Mouse (Mus musculus) MEL (cell line): ENCODE measurements around the gene Tesmin. TPM values are rescaled to one million over a fixed set of nuclear protein-coding genes. Genes with fewer than 3 reads are reported as not detected.
A peak's percentile ranks its signal among the peaks of the same experiment; 100 is the strongest.

Experiments used
- DNase-seq: peaks from one replicate; pipeline ENCODE4 v3.0.0; 2011; ENCODE audit warnings: low read depth, low spot score
- H3K27ac ChIP-seq: 2 replicates; pipeline ENCODE4 v1.5.1; 2012; ENCODE audit warnings: low read depth, mild to moderate bottlenecking, control low read depth, low read length, moderate library complexity; ENCODE audit not compliant: control insufficient read depth
- H3K27me3 ChIP-seq, 2 experiments: fragments of 150-350 bp in 1 of 2; sonication (generic) in 1 of 2; 2 replicates each; pipeline ENCODE4 v1.6.1; 2012; ENCODE audit warnings: low read length in 2 of 2, mild to moderate bottlenecking in 2 of 2, improper control_type of control experiment in 1 of 2, moderate library complexity in 1 of 2; ENCODE audit not compliant: insufficient read depth in 2 of 2, control insufficient read depth in 1 of 2
- H3K36me3 ChIP-seq, 2 experiments: 2 replicates each; pipeline ENCODE4 v1.6.1; 2012 to 2014; ENCODE audit warnings: low read length in 2 of 2, improper control_type of control experiment in 1 of 2, inconsistent platforms in 1 of 2, mild to moderate bottlenecking in 1 of 2; ENCODE audit not compliant: insufficient read depth in 2 of 2, control insufficient read depth in 1 of 2
- H3K4me1 ChIP-seq, 2 experiments: fragments of 150-350 bp in 1 of 2; sonication (generic) in 1 of 2; 2 replicates each; pipeline ENCODE4 v1.6.1; 2012; ENCODE audit warnings: low read length in 2 of 2, improper control_type of control experiment in 1 of 2, mild to moderate bottlenecking in 1 of 2; ENCODE audit not compliant: insufficient read depth in 2 of 2, control insufficient read depth in 1 of 2
- H3K4me3 ChIP-seq, 2 experiments: fragments of 150-350 bp in 1 of 2; sonication (generic) in 1 of 2; 2 replicates each; pipeline ENCODE4 v1.5.1; 2012; ENCODE audit warnings: low read depth in 2 of 2, low read length in 2 of 2, mild to moderate bottlenecking in 2 of 2, moderate library complexity in 2 of 2, control low read depth in 1 of 2, improper control_type of control experiment in 1 of 2; ENCODE audit not compliant: control insufficient read depth in 1 of 2, insufficient read depth in 1 of 2
- H3K79me2 ChIP-seq: 2 replicates; pipeline ENCODE4 v1.6.1; 2012; ENCODE audit warnings: mild to moderate bottlenecking, low read length, moderate library complexity; ENCODE audit not compliant: control insufficient read depth, poor library complexity, insufficient read depth
- H3K9ac ChIP-seq: 2 replicates; pipeline ENCODE4 v1.6.1; 2012; ENCODE audit warnings: low read depth, mild to moderate bottlenecking, control low read depth, low read length, moderate library complexity; ENCODE audit not compliant: control insufficient read depth, poor library complexity, severe bottlenecking
- H3K9me3 ChIP-seq: fragments of 150-350 bp; sonication (generic); replicated peaks from 2 replicates; pipeline ENCODE4 v1.6.1; 2012; ENCODE audit warnings: mild to moderate bottlenecking, low read length, improper control_type of control experiment, moderate library complexity; ENCODE audit not compliant: insufficient read depth
- CTCF ChIP-seq, 3 experiments: IDR thresholded peaks in 2 of 3; conservative IDR thresholded peaks in 1 of 3; 2 replicates each; pipeline ENCODE4 v1.5.1; 2011 to 2012; ENCODE audit warnings: low read length in 3 of 3, low read depth in 2 of 3, mild to moderate bottlenecking in 2 of 3, improper control_type of control experiment in 1 of 3, inconsistent platforms in 1 of 3, mixed read lengths in 1 of 3, moderate library complexity in 1 of 3; ENCODE audit not compliant: control insufficient read depth in 1 of 3, insufficient read depth in 1 of 3, poor library complexity in 1 of 3, severe bottlenecking in 1 of 3
- ETS1 ChIP-seq: IDR thresholded peaks from 2 replicates; pipeline ENCODE4 v1.6.1; 2012; ENCODE audit warnings: low read depth, mild to moderate bottlenecking, inconsistent platforms, low read length, improper control_type of control experiment, moderate library complexity
- GABPA ChIP-seq: IDR thresholded peaks from 2 replicates; pipeline ENCODE4 v1.6.1; 2012; ENCODE audit warnings: low read depth, mild to moderate bottlenecking, inconsistent platforms, low read length, improper control_type of control experiment, moderate library complexity
- GATA1 ChIP-seq: IDR thresholded peaks from 2 replicates; pipeline ENCODE4 v1.6.1; 2011; ENCODE audit warnings: low read depth, low read length, improper control_type of control experiment
- HCFC1 ChIP-seq: IDR thresholded peaks from 2 replicates; pipeline ENCODE4 v1.6.1; 2012; ENCODE audit warnings: low read depth, mild to moderate bottlenecking, inconsistent platforms, low read length, improper control_type of control experiment, moderate library complexity
- MAX ChIP-seq: IDR thresholded peaks from 2 replicates; pipeline ENCODE4 v1.6.1; 2011; ENCODE audit warnings: low read length, improper control_type of control experiment
- MAZ ChIP-seq: IDR thresholded peaks from 2 replicates; pipeline ENCODE4 v1.6.1; 2012; ENCODE audit warnings: low read depth, mild to moderate bottlenecking, inconsistent platforms, low read length, improper control_type of control experiment
- MYB ChIP-seq: IDR thresholded peaks from 2 replicates; pipeline ENCODE4 v1.6.1; 2011; ENCODE audit warnings: mild to moderate bottlenecking, low read depth, low read length, improper control_type of control experiment
- MYC ChIP-seq: IDR thresholded peaks from 2 replicates; pipeline ENCODE4 v1.6.1; 2011; ENCODE audit warnings: low read depth, mild to moderate bottlenecking, low read length, improper control_type of control experiment, moderate library complexity
- NELFE ChIP-seq: IDR thresholded peaks from 2 replicates; pipeline ENCODE4 v1.6.1; 2011; ENCODE audit warnings: low read depth, low read length, improper control_type of control experiment
- NRF1 ChIP-seq: IDR thresholded peaks from 2 replicates; pipeline ENCODE4 v1.6.1; 2014; ENCODE audit warnings: low read depth, mild to moderate bottlenecking, inconsistent platforms, low read length, improper control_type of control experiment, moderate library complexity; ENCODE audit not compliant: poor library complexity, insufficient read depth, severe bottlenecking
- POLR2AphosphoS2 ChIP-seq: IDR thresholded peaks from 2 replicates; pipeline ENCODE4 v1.6.1; 2011; ENCODE audit warnings: low read length, improper control_type of control experiment
- POLR2AphosphoS5 ChIP-seq: IDR thresholded peaks from 2 replicates; pipeline ENCODE4 v1.6.1; 2012; ENCODE audit warnings: low read depth, borderline replicate concordance, mild to moderate bottlenecking, inconsistent platforms, low read length, moderate library complexity, mixed read lengths
- RAD21 ChIP-seq: IDR thresholded peaks from 2 replicates; pipeline ENCODE4 v1.6.1; 2011; ENCODE audit warnings: mild to moderate bottlenecking, low read depth, low read length, improper control_type of control experiment
- SIN3A ChIP-seq: IDR thresholded peaks from 2 replicates; pipeline ENCODE4 v1.6.1; 2012; ENCODE audit warnings: low read length, improper control_type of control experiment, inconsistent platforms
- SMC3 ChIP-seq: IDR thresholded peaks from 2 replicates; pipeline ENCODE4 v1.6.1; 2011; ENCODE audit warnings: low read depth, low read length, improper control_type of control experiment
- TBP ChIP-seq: IDR thresholded peaks from 2 replicates; pipeline ENCODE4 v1.8.0; 2011; ENCODE audit warnings: low read depth, low read length, improper control_type of control experiment
- TCF12 ChIP-seq: IDR thresholded peaks from 2 replicates; pipeline ENCODE4 v1.6.1; 2014; ENCODE audit warnings: low read depth, mild to moderate bottlenecking, inconsistent platforms, low read length, improper control_type of control experiment, moderate library complexity
- ZC3H11A ChIP-seq: IDR thresholded peaks from 2 replicates; pipeline ENCODE4 v1.6.1; 2012; ENCODE audit warnings: low read depth, mild to moderate bottlenecking, inconsistent platforms, low read length, improper control_type of control experiment
- polyA plus RNA-seq, 2 experiments: library from polyadenylated mRNA; stranded (reverse) in 1 of 2; unstranded in 1 of 2; fragments of >175 nt in 1 of 2; fragments of >200 nt in 1 of 2; gene quantifications; 2 replicates each; pipeline versions ENCODE4 v1.2.1 to v1.2.4; 2012; ENCODE audit warnings: low replicate concordance in 2 of 2, low read depth in 1 of 2; ENCODE audit not compliant: insufficient read length in 2 of 2, insufficient read depth in 1 of 2, missing spikeins in 1 of 2
- total RNA-seq: library from RNA; depleted of rRNA; stranded (reverse); fragments of 300-350 nt; gene quantifications from 2 replicates; pipeline ENCODE4 v1.2.3, GENCODE M21; 2012

Gene Tesmin
- total and polyA plus RNA-seq, 3 experiments, result 2.1 to 2.2 TPM; not detected in 1

DNA sequence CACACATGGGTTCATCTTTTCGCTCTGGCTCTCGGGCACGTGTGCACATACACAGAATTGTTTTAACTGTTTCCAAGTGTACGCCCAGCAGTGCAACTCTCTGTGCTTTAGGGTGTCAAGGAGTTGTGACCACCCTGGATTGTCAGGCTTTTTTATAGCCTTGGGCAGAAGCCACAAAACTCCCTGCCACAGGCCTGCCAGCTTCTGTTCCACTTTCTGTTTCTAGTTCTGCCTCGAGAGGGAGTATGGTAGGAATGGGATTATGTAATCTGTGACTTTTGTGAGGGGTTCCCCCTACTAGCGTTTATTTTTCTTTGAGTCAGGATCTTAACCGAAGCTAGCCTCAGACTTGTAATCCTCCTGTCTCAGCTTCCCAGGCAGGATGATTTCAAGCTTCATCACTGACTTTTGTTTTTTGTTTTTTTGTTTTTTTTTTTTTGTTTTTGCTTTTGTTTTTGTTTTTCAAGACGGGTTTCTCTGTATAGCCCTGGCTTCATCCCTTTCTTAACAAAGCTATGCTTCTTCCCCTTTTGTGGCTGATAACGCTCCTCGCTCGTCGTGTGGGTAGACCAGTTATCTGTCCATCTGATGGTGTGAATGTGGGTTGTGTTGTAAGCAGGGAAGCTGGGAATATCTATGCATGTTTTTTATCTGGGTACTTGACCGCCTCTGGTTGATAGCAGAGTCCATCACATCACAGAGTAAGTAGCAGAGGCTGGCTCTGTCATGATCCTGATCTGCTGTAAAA lies 28.6 kb upstream of the Tesmin start (continued):
- TF ChIP-seq ZC3H11A, result no peak
- no peak for TF ChIP-seq SMC3
- TF ChIP-seq MAZ, result no peak
- TF ChIP-seq TBP, result no peak
- no peak for TF ChIP-seq MYB
- no peak for TF ChIP-seq GABPA
- TF ChIP-seq HCFC1, result no peak
- peak; percentile 52 for TF ChIP-seq TCF12
- TF ChIP-seq NELFE, result no peak
- TF ChIP-seq ETS1, result peak; percentile 83
- TF ChIP-seq MYC, result 0 out of 2 replicates have a peak, but pooled peaks have one; percentile 30
- peak; percentile 75 for TF ChIP-seq SIN3A
- TF ChIP-seq, all 39 proteins: peak for 15

DNA sequence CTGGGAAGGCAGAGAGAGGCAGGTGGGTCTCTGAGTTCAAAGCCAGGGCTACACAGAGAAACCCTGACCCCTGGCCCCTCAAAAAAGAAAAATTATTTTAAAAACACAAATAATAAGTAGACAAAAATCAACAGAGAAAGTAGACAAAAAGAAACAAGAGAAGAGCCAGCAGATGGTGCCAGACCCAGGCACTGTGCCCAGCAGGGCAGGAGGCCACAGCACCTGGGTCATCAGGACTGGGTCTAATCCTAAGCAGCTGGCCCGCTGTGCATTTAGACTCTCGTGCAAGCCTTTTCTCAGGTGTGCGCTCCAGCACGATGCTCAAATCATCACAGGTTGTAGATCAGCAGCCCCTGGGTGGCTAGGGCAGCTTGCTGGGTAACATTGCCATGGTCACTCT lies 25.1 kb upstream of the Tesmin start:
- Histone ChIP-seq H3K27ac (no peak overlapping the region), H3K36me3 (peaks cover 0 to 10% of the 10 kb centered on the region in 2 experiments; a peak in 2 of 4 replicates)

GRCm38 (mm10) chr19:3365089-3365488 lies 23.6 kb upstream of the Tesmin start:
- Histone ChIP-seq H3K27ac (no peak overlapping the region), H3K9ac (no peak overlapping the region), H3K9me3 (no peaks in the 10 kb centered on the region), H3K4me3 (no peak overlapping the region), H3K4me1 (peaks cover 4 to 9% of the 10 kb centered on the region in 2 experiments; a peak in 3 of 4 replicates), H3K36me3 (peaks cover 0 to 7% of the 10 kb centered on the region in 2 experiments; a peak in 2 of 4 replicates), H3K79me2 (no peaks in the 10 kb centered on the region), H3K27me3 (no peaks in the 10 kb centered on the region)
- TF ChIP-seq ETS1 (no peak), POLR2AphosphoS5 (no peak), GATA1 (no peak), MAX (no peak), GABPA (no peak), POLR2AphosphoS2 (no peak), CTCF (IDR thresholded peaks at IDR 0.05 in 2 of 3, conservative IDR thresholded peaks at IDR 0.05 in 1 of 3; ENCODE audit: control insufficient read depth in 1 of 3, insufficient read depth in 1 of 3, low read depth in 2 of 3, low read length in 3 of 3, poor library complexity in 1 of 3, severe bottlenecking in 1 of 3) (peak; percentile 40 to 47 (median 41)), MYC (no peak), SMC3 (peak; percentile 24), RAD21 (peak; percentile 12), HCFC1 (no peak), NRF1 (no peak)
- peak; percentile 23 for DNase-seq

More for the DNA sequence above, 25.1 kb upstream of the Tesmin start:
- Histone ChIP-seq H3K27me3 (no peaks in the 10 kb centered on the region), H3K4me1 (peaks cover 4 to 15% of the 10 kb centered on the region in 2 experiments; a peak in 3 of 4 replicates), H3K4me3 (no peak overlapping the region), H3K79me2 (no peaks in the 10 kb centered on the region), H3K9ac (no peak overlapping the region), H3K9me3 (no peaks in the 10 kb centered on the region)
- TF ChIP-seq SIN3A, result no peak
- DNase-seq, result no peak
